Mouse (Mus musculus) cortical plate, adult 2 months (tissue): Measurements from ENCODE around the gene Magi1. TPM values are rescaled to one million over a fixed set of nuclear protein-coding genes. Genes with fewer than 3 reads are reported as not detected.

Experiments used
- H3K27ac ChIP-seq: fragments of 200-500 bp; 2 replicates; pipeline ENCODE4 v1.5.1; 2012; ENCODE audit warnings: low read length, control low read depth, inconsistent platforms; ENCODE audit not compliant: insufficient read depth
- H3K4me1 ChIP-seq: fragments of 200-500 bp; 2 replicates; pipeline ENCODE4 v1.6.1; 2011; ENCODE audit warnings: low read length; ENCODE audit not compliant: control insufficient read depth, insufficient read depth
- H3K4me3 ChIP-seq: fragments of 200-500 bp; 2 replicates; pipeline ENCODE4 v1.5.1; 2011; ENCODE audit warnings: mild to moderate bottlenecking, low read length, control low read depth; ENCODE audit not compliant: insufficient read depth
- CTCF ChIP-seq: fragments of 200-500 bp; IDR thresholded peaks from 2 replicates; pipeline ENCODE4 v1.5.1; 2011; ENCODE audit warnings: mild to moderate bottlenecking, control low read depth, low read length; ENCODE audit not compliant: insufficient read depth; ENCODE audit errors: extremely low read depth
- POLR2A ChIP-seq: fragments of 200-500 bp; IDR thresholded peaks from 2 replicates; pipeline ENCODE4 v1.6.1; 2011; ENCODE audit warnings: mild to moderate bottlenecking, low read length, control low read depth; ENCODE audit not compliant: insufficient read depth; ENCODE audit errors: extremely low read depth
- polyA plus RNA-seq: library from polyadenylated mRNA; depleted of rRNA; stranded (reverse); fragments of >200 nt; gene quantifications from 2 replicates; pipeline ENCODE4 v1.2.3, GENCODE M21; 2012

Magi1 gene
- polyA plus RNA-seq, 1 experiment: 39.5 TPM

DNA sequence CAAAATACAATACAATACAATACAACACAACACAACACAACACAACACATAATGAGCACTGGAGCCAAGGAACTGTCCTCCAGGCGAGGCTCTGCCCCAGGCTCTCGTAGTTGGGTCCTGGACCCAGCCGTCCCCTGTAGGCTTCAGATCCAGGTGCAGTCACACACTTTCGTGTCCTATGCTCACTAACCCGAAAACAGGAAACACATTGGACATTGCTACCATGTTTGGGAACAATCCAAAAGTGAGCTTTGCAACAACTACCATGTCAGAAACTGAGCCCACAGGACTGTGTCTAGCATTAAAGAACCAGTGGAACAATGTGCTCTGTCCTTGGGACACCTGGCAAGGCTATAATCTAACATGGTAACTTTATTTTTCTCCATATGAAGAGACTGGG is 22.9 kb downstream of the Magi1 start:
- H3K4me1 ChIP-seq: no peaks in the 10 kb centered on the region; the same call in 1 of the 2 replicates
- H3K4me3 ChIP-seq: no peak overlapping the region
- H3K27ac ChIP-seq: no peak overlapping the region
- TF ChIP-seq POLR2A (no peak), CTCF (no peak)

DNA sequence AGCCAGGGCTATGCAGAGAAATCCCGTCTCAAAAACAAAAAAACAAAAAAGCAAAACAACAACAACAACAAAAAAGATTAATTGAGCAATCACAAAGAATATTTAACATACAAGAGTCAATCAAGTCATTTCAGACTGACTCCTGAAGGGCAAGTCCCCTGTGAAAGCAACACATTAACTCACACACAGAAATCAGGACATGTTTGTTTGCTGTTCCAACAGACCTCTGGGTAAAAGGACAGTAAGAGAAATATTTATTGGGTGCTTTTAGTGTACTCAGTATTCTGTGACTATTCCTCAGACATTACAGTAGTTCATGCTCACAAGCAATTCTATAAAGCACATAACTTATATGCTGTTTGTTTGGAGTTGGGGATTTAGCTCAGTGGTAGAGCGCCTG is 23.7 kb downstream of the Magi1 start:
- no peaks in the 10 kb centered on the region; the same call in 1 of the 2 replicates for H3K4me1 ChIP-seq
- no peak for TF ChIP-seq CTCF
- no peak for TF ChIP-seq POLR2A
- no peak overlapping the region for H3K4me3 ChIP-seq
- H3K27ac ChIP-seq: no peak overlapping the region

DNA sequence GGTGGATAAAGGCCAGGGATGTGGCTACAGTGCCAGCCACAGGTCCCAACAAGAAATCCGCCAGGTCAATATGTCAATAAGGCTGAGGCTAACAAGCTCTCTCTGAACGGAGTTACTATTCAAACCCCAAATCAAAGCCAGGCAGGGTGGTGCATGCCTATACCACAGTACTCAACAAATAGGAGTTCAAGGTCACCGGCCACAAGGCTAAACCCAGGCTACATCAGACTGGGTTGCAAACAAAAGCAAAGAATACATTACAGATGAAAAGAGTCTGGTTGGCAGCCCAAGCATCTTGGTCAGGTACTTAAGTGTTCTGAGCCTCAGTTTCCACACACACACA is 25.9 kb downstream of the Magi1 start:
- TF ChIP-seq CTCF (no peak), POLR2A (no peak)
- H3K27ac ChIP-seq: no peak overlapping the region
- no peaks in the 10 kb centered on the region for H3K4me1 ChIP-seq
- H3K4me3 ChIP-seq: no peak overlapping the region

DNA sequence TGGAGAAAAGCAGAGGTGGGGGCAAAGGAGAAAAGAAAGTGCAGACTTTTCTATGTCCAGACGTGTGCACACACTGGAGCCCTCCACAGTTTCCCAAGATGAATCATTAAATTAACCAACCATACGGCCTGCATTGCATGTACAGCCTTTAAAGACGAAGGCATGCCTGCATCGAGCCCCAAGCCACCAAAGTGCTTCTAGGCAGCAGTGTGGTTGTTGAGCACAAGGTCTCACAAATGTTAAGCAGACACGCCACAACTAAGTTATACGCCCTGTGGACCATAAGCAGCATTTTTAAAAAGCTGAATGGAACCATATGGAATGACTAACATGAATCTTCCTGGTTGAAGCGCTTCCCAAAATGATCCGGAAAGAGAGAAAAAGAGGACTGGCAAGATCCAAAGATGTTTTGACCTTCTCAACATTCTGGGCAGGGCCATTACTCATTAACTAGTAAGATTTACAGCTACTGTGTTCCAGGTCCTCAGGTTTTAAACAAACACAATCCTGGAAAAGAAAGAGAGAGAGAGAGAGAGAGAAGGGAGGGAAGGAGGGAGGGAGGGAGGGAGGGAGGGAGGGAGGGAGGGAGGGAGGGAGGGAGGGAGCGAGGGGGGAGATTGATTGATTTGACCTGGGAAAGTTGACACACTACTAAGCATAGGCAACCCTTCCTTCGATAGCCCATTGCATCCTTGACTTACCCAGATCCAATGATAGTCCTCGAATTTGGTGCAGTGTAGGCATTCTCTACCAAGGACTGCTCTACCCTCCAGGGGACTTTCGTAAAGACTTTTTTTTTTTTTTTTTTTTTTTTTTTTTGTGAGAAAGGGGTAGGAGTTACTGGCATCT is 26.5 kb downstream of the Magi1 start:
- no peak for TF ChIP-seq POLR2A
- TF ChIP-seq CTCF: no peak
- Histone ChIP-seq H3K4me1 (no peaks in the 10 kb centered on the region), H3K4me3 (no peak overlapping the region), H3K27ac (no peak overlapping the region)

DNA sequence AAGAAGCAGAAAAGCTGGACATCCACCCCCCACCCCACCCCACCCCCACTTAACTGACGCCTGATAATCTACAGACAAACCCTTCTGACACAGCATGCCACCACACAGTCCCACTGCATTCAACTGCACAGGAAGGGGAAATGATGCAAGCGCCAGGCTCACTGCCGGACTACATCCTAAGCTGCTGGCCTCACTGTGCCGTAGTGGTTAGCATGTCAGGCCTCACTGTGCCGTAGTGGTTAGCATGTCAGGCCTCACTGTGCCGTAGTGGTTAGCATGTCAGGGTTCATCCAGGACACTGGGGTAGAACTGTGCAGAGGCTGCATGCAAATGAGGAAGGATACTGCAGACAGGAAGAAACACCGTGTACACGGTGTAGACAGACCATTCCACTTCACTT is 29.8 kb downstream of the Magi1 start:
- no peak overlapping the region for H3K27ac ChIP-seq
- H3K4me1 ChIP-seq: no peaks in the 10 kb centered on the region
- TF ChIP-seq POLR2A: no peak
- no peak for TF ChIP-seq CTCF
- H3K4me3 ChIP-seq: no peak overlapping the region

DNA sequence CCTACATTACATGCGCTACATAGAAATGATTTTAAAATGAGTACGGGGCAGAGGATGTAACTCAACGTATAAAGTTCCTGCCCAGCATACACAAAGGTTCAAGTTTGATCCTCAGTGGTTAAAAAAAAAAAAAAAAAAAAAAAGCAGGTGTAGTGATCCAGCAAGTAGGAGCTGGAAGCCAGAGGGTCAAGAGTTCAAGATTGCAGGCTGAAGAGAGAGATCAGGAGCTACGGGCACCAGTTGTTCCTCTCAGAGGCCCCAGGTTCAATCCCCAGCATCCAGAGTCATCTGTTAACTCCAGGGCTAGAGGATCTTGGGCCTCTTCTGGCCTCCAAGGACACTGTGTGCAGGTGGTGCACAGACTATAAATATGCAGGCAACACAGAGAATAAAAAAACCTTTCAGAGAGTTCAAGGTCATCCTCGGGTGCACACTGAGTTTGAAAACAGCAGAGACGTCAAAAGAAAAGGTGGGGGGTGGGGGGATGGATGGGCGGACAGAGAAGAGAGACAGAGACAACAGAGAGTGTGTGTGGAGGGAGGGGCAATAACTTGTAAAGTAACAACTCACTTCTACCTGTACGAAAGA is 32.3 kb downstream of the Magi1 start:
- H3K4me1 ChIP-seq: peaks cover 3% of the 10 kb centered on the region
- H3K4me3 ChIP-seq: no peak overlapping the region
- no peak overlapping the region for H3K27ac ChIP-seq
- no peak for TF ChIP-seq CTCF
- TF ChIP-seq POLR2A: no peak

DNA sequence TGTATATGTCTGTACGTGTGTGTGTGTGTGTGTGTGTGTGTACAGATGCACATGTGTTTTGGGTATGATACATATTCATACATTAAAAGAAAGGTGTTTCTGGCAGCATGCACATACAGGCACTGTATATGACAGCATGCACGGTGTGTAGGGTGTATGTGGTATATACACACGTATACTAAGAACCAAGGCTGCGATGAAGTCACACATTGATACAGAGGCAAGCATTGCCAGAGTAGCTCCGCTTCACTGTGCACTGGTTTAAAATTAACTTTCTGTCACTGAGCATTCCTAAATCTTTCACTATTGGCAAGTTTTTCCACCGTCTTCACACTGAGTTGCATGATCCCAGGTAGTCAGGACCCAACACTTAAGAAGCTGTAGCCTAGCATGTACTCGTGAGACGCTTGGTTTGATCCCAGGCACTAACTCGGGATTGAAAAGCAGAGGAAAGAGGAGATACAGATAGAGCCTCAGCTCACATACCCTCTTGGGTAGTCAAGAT is 34.4 kb downstream of the Magi1 start:
- Histone ChIP-seq H3K4me3 (no peak overlapping the region), H3K27ac (no peak overlapping the region), H3K4me1 (peaks cover 3% of the 10 kb centered on the region)
- TF ChIP-seq CTCF: no peak
- TF ChIP-seq POLR2A: no peak

DNA sequence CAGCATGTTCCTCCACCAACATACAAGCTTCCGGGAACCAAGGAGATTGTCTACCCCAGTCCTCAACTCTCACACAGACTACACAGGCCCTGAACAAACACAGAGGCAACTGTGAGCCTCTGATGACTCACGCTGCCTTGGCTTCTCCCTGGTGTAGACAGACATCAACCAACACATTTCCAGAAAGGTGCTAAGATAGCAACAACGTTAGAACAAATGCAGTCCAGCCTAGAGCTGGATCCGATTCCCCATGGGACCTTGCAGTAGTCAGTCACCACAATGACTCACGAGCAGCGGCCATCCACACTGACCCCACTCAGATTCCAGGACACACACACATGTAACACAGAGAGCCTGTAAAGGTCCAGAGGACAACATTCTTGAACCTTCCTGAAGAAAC is 42.5 kb downstream of the Magi1 start:
- Histone ChIP-seq H3K27ac (no peak overlapping the region), H3K4me3 (no peak overlapping the region), H3K4me1 (peaks cover 2% of the 10 kb centered on the region; the same call in 1 of the 2 replicates)
- no peak for TF ChIP-seq POLR2A
- no peak for TF ChIP-seq CTCF

DNA sequence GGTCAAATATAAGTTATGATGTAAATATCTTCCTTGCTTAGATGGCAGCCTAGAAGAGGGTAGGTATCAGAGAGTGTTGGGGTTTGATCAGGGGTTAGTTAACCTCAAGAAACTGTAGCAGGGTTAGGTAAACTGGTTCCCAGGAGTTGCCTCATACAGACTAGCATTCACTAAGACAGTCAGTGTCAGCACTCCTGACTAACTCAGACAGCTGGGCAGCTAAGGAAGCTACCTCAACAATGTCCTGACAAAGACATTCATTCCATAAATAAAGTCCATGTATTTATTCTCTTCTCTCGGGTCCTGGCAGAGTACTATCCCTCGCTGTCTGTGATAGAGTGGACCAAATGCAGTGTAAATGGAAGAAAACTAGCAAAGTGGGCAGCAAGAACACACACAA is 45.1 kb downstream of the Magi1 start:
- Histone ChIP-seq H3K27ac (no peak overlapping the region), H3K4me1 (peaks cover 2% of the 10 kb centered on the region; the same call in 1 of the 2 replicates), H3K4me3 (no peak overlapping the region)
- TF ChIP-seq POLR2A (no peak), CTCF (no peak)

DNA sequence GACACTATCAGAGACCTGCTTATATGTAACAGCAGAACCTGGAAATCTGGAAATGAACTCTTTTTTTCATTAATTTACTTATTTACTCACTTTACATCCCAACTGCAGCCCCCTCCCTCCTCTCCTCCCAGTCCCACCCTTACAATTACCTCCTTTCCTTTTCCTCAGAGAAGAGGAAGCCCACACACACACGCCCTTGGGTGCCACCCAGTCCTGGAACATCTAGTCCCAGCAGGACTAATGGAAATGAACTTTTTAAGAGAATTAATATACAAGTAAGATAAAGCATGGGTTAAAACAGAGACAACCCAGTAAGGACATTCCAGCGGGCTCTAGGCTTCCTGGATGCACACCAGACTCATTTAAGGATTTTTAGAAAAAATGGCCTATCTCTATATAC is 46.8 kb downstream of the Magi1 start:
- H3K4me3 ChIP-seq: no peak overlapping the region

More for the DNA sequence above, 46.8 kb downstream of the Magi1 start:
- no peak for TF ChIP-seq POLR2A
- TF ChIP-seq CTCF: no peak
- Histone ChIP-seq H3K27ac (no peak overlapping the region), H3K4me1 (no peaks in the 10 kb centered on the region; the same call in 1 of the 2 replicates)
